Mouse (Mus musculus): ENCODE results near the gene Zfp871.

- no peak for TF ChIP-seq CTCF (IDR thresholded peaks at IDR 0.05; ENCODE audit: low read depth)
- TF ChIP-seq EP300 (IDR thresholded peaks at IDR 0.05; ENCODE audit: low read depth): no peak
Observed at GRCm38 (mm10) chr17:32750611-32751010, 37.5 kb downstream of the Zfp871 start.

All from liver, embryonic 14.5 days (tissue).